Mouse (Mus musculus): Measurements from ENCODE around the gene Ginm1. TPM values are rescaled to one million over a fixed set of nuclear protein-coding genes. Genes with fewer than 3 reads are reported as not detected.

Ginm1 gene
- 78.9 and 80.8 TPM in 2 replicates for polyA plus RNA-seq (2015; fragmentation: Nextera tagmentation; extraction: Ambion mirVana)

DNA sequence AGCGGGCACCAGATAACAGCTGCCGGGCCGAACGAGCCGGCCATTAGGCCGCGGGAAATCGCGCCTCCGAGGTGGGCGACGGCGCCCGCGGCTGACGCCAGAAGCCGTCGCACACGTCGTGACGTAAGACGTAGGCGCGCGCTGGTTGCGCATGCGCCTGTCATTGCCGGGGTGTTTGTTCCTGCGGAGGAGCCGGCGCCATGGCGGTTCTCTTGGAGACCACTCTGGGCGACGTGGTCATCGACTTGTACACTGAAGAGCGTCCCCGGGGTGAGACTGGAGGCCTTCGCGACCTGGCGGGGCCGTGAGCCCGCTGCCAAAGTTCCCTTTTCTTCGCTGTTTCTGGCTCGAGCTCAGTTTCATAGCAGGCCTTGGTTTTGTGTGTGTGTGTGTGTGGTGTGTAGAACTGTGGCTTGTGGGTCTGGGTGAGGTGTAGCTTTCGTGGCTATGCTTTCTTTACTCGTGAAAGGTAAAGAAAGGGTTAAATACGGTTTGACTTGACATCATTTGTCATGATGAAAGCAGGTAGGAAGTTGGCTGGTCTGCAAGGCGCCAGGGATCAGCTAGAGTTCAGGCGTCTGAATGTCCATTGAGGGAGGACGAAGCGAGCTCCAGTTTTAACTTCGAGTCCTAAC lies at the start of gene Ginm1, which contains the start of gene Ppil4:
Gene Ginm1 (minus strand): TSS at position 74 of the 635 bp plus-strand sequence.
Gene Ppil4 (plus strand): TSS at position 141 of the 635 bp plus-strand sequence.
- ATAC-seq: peak; percentile 96
- Histone ChIP-seq H3K9me3 (ENCODE audit: low read length) (no peaks in the 10 kb centered on the region), H3K36me3 (replicated peaks; ENCODE audit: insufficient read depth, low read length) (peaks cover 28% of the 10 kb centered on the region), H3K4me2 (ENCODE audit: low read depth, low read length) (peak within 1 kb of the TSS; percentile 77), H3K27me3 (ENCODE audit: insufficient read depth, low read length) (no peaks in the 10 kb centered on the region), H3K9ac (replicated peaks) (peak within 1 kb of the TSS; percentile 89), H3K4me1 (ENCODE audit: insufficient read depth) (peaks cover 12% of the 10 kb centered on the region), H3K4me3 (ENCODE audit: low read depth, low read length) (peak within 1 kb of the TSS; percentile 83), H3K27ac (ENCODE audit: low read depth) (peak within 1 kb of the TSS; percentile 85)
- TF ChIP-seq EP300 (IDR thresholded peaks at IDR 0.05; ENCODE audit: low read depth): no peak
- TF ChIP-seq CTCF (IDR thresholded peaks at IDR 0.05; ENCODE audit: low read depth): no peak
- peak; percentile 93 for DNase-seq
- WGBS (ENCODE audit: insufficient replicate concordance): 1% methylated on average over 51 of the region's 52 CpGs

DNA sequence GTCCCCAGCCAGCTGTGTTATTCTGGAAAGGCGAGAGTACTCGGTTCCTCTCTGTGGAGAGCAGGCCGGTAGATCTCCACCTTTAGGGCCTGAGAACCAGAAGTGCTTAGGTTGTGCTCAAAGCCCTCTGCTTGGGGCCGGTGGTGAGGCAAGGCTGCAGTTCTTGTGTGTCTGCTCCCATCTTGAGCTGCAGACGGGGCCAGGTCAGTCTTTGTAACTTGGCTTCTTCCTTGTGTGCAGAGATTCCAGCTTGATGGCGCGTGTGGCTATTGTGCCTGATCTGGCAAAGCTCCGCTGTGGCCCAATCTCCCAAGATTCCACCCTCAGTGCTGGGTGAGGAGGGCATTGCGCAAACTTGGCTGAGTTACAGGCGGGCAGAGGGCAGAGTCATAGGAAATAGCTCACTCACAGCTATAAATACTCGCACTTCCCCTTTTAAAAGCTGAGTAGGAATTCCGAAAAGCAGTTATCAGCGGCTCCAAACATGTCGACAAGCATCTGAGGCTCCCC lies 49.0 kb upstream of the Ginm1 start:
- 10% methylated on average over 14 of the region's 14 CpGs for WGBS (ENCODE audit: insufficient replicate concordance)
- Histone ChIP-seq H3K9me3 (ENCODE audit: low read length) (no peaks in the 10 kb centered on the region), H3K27ac (ENCODE audit: low read depth) (peak overlapping the region; percentile 67), H3K4me2 (ENCODE audit: low read depth, low read length) (peak overlapping the region; percentile 18), H3K4me1 (ENCODE audit: insufficient read depth) (peaks cover 29% of the 10 kb centered on the region), H3K27me3 (ENCODE audit: insufficient read depth, low read length) (no peaks in the 10 kb centered on the region), H3K4me3 (ENCODE audit: low read depth, low read length) (0 out of 2 replicates have a peak overlapping the region, but pooled peaks have one; percentile 6), H3K36me3 (replicated peaks; ENCODE audit: insufficient read depth, low read length) (0 out of 2 replicates have a peak, but pooled peaks cover 2% of the 10 kb centered on the region), H3K9ac (replicated peaks) (no peak overlapping the region)
- TF ChIP-seq EP300 (IDR thresholded peaks at IDR 0.05; ENCODE audit: low read depth): peak; percentile 44; the same call in 1 of the 2 replicates
- no peak for TF ChIP-seq CTCF (IDR thresholded peaks at IDR 0.05; ENCODE audit: low read depth)
- DNase-seq (peak; percentile 83), ATAC-seq (peak; percentile 84)

DNA sequence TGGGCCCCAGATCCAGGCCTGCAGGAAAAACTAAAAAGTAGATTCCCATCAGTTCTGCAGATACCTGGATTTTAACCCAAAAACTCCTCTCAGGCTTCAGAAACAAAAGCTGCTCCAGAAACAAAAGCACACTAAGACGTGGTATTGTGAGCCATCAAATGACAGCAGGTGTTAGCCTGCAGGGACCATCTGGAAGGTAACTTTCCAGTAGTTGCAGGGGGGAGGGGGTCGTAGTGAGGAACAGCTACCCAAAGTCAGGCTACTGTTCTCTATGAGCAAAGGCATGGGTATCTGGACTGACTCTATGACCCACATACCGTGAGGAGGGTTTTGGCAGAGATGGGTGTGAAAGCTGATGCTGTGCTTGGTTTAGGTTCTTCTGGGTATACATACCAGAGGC lies 48.2 kb upstream of the Ginm1 start:
- no peak overlapping the region for H3K9ac ChIP-seq (replicated peaks)
- no peaks in the 10 kb centered on the region for H3K27me3 ChIP-seq (ENCODE audit: insufficient read depth, low read length)
- no peak overlapping the region for H3K4me3 ChIP-seq (ENCODE audit: low read depth, low read length)
- H3K9me3 ChIP-seq (ENCODE audit: low read length): no peaks in the 10 kb centered on the region
- 75% methylated on average over 3 of the region's 3 CpGs for WGBS (ENCODE audit: insufficient replicate concordance)
- peak overlapping the region; percentile 67; the same call in 1 of the 2 replicates for H3K27ac ChIP-seq (ENCODE audit: low read depth)
- DNase-seq (no peak), ATAC-seq (no peak)
- TF ChIP-seq EP300 (IDR thresholded peaks at IDR 0.05; ENCODE audit: low read depth) (no peak), CTCF (IDR thresholded peaks at IDR 0.05; ENCODE audit: low read depth) (no peak)
- no peak overlapping the region for H3K4me2 ChIP-seq (ENCODE audit: low read depth, low read length)
- peaks cover 24% of the 10 kb centered on the region for H3K4me1 ChIP-seq (ENCODE audit: insufficient read depth)
- 0 out of 2 replicates have a peak, but pooled peaks cover 2% of the 10 kb centered on the region for H3K36me3 ChIP-seq (replicated peaks; ENCODE audit: insufficient read depth, low read length)

DNA sequence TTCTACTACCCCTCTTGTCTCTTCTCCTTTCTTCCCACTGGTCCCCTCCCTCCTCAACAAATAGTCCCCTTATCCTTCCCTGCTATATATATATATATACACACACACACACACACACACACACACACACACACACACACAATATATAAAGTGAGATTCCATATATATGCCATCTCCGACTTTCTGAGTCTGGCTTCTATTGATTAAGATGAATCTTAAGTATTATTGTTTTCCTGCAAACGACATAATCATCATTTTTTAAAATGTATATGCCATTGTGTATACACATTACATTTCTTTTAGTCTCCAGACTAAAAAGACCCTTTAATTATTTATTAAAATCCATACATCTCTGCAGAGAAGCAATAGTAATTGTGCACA lies 47.7 kb upstream of the Ginm1 start:
- TF ChIP-seq CTCF (IDR thresholded peaks at IDR 0.05; ENCODE audit: low read depth): no peak
- no peak for TF ChIP-seq EP300 (IDR thresholded peaks at IDR 0.05; ENCODE audit: low read depth)
- no peaks in the 10 kb centered on the region for H3K27me3 ChIP-seq (ENCODE audit: insufficient read depth, low read length)

DNA sequence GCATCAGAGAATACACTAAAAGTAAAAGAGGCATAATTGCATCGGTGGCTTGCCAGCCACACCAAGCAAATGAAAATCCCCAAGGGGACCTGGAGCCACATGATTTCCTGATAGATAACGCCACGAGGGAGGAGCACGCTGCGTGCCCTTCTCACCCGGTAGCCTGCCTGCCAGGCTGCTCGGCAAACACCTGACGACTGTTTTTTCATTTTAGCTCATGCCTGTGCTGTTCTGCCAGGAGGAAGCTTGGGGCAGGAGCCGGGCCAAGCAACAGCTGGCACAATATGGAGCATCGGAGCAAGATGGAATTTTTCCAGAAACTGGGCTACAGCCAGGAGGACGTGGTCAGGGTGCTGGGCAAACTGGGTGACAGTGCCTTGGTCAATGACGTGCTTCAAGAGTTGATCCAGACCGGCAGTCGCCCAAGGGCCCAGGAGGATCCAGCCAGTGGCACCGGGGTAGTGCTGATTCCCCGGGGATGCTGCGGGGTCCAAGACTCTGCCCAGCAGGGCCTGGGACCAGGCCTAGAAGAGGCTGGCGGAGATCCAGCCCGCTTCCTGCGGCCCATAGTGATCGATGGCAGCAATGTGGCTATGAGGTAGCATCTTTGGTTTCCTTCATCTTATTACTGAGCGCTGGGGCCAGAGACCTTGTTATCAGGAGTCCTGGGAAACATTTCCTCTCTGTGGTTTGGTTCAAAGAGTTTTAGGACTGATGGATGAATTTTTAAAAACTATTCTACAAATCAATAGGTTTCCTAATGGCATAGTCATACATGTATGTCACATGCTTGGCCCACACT lies 47.1 kb upstream of the Ginm1 start:
- Histone ChIP-seq H3K4me1 (ENCODE audit: insufficient read depth) (peaks cover 29% of the 10 kb centered on the region), H3K36me3 (replicated peaks; ENCODE audit: insufficient read depth, low read length) (0 out of 2 replicates have a peak, but pooled peaks cover 2% of the 10 kb centered on the region), H3K27ac (ENCODE audit: low read depth) (no peak overlapping the region), H3K9me3 (ENCODE audit: low read length) (no peaks in the 10 kb centered on the region), H3K27me3 (ENCODE audit: insufficient read depth, low read length) (no peaks in the 10 kb centered on the region), H3K4me2 (ENCODE audit: low read depth, low read length) (no peak overlapping the region), H3K4me3 (ENCODE audit: low read depth, low read length) (no peak overlapping the region), H3K9ac (replicated peaks) (no peak overlapping the region)
- DNase-seq: no peak
- ATAC-seq: no peak
- no peak for TF ChIP-seq EP300 (IDR thresholded peaks at IDR 0.05; ENCODE audit: low read depth)
- no peak for TF ChIP-seq CTCF (IDR thresholded peaks at IDR 0.05; ENCODE audit: low read depth)
- WGBS (ENCODE audit: insufficient replicate concordance): 64% methylated on average over 22 of the region's 22 CpGs

More for the DNA sequence above, 47.7 kb upstream of the Ginm1 start:
- WGBS (ENCODE audit: insufficient replicate concordance): 70% methylated on average over 2 of the region's 2 CpGs
- H3K4me3 ChIP-seq (ENCODE audit: low read depth, low read length): no peak overlapping the region
- no peak overlapping the region for H3K4me2 ChIP-seq (ENCODE audit: low read depth, low read length)
- ATAC-seq (no peak), DNase-seq (no peak)
- H3K27ac ChIP-seq (ENCODE audit: low read depth): no peak overlapping the region
- H3K9ac ChIP-seq (replicated peaks): no peak overlapping the region
- no peaks in the 10 kb centered on the region for H3K9me3 ChIP-seq (ENCODE audit: low read length)
- 0 out of 2 replicates have a peak, but pooled peaks cover 2% of the 10 kb centered on the region for H3K36me3 ChIP-seq (replicated peaks; ENCODE audit: insufficient read depth, low read length)
- peaks cover 28% of the 10 kb centered on the region for H3K4me1 ChIP-seq (ENCODE audit: insufficient read depth)
